Mouse (Mus musculus): ENCODE results near the gene Tctex1d4.

Tctex1d4 gene

GRCm38 (mm10) chr4:117120052-117120444, 6.5 kb upstream of the Tctex1d4 start:
- no peak for DNase-seq (ENCODE audit: low read depth)

- peak; percentile 100 for DNase-seq (ENCODE audit: low read depth)
Observed at GRCm38 (mm10) chr4:117120445-117121414, 5.9 kb upstream of the Tctex1d4 start.

GRCm38 (mm10) chr4:117122209-117122608, 4.4 kb upstream of the Tctex1d4 start:
- DNase-seq (ENCODE audit: low read depth) = no peak

GRCm38 (mm10) chr4:117123546-117124217, 2.9 kb upstream of the Tctex1d4 start:
- no peak for DNase-seq (ENCODE audit: low read depth)

- no peak for DNase-seq (ENCODE audit: low read depth)
Observed at GRCm38 (mm10) chr4:117124218-117124517, 2.4 kb upstream of the Tctex1d4 start.

- peak; percentile 76 for DNase-seq (ENCODE audit: low read depth)
Observed at GRCm38 (mm10) chr4:117124518-117125347, 1.9 kb upstream of the Tctex1d4 start.

- peak; percentile 98 for DNase-seq (ENCODE audit: low read depth)
Observed at GRCm38 (mm10) chr4:117125348-117125909, 1.2 kb upstream of the Tctex1d4 start, which contains the start of gene Btbd19. Btbd19 (minus strand) TSS chr4:117125725.

GRCm38 (mm10) chr4:117125910-117126674, 502 bp upstream of the Tctex1d4 start:
- DNase-seq (ENCODE audit: low read depth) = peak; percentile 97

- DNase-seq (ENCODE audit: low read depth) = no peak
Observed at GRCm38 (mm10) chr4:117127991-117128686, 1.5 kb downstream of the Tctex1d4 start.

GRCm38 (mm10) chr4:117130790-117131189, 4.2 kb downstream of the Tctex1d4 start:
- no peak for DNase-seq (ENCODE audit: low read depth)

- DNase-seq (ENCODE audit: low read depth) = no peak
Observed at GRCm38 (mm10) chr4:117131198-117131597, 4.6 kb downstream of the Tctex1d4 start.

- DNase-seq (ENCODE audit: low read depth) = no peak
Observed at GRCm38 (mm10) chr4:117131890-117132793, 5.5 kb downstream of the Tctex1d4 start.

GRCm38 (mm10) chr4:117132794-117133143, 6.2 kb downstream of the Tctex1d4 start:
- DNase-seq (ENCODE audit: low read depth) = no peak

GRCm38 (mm10) chr4:117133366-117133796, 6.8 kb downstream of the Tctex1d4 start:
- DNase-seq (ENCODE audit: low read depth) = peak; percentile 42

- DNase-seq (ENCODE audit: low read depth) = peak; percentile 99
Observed at GRCm38 (mm10) chr4:117133817-117134600, 7.4 kb downstream of the Tctex1d4 start, which contains the start of gene Plk3. Plk3 (minus strand) TSS chr4:117133963.

- DNase-seq (ENCODE audit: low read depth) = no peak
Observed at GRCm38 (mm10) chr4:117134601-117134995, 8.0 kb downstream of the Tctex1d4 start.

- no peak for DNase-seq (ENCODE audit: low read depth)
Observed at GRCm38 (mm10) chr4:117136034-117136433, 9.4 kb downstream of the Tctex1d4 start.
